Mouse (Mus musculus) right cerebral cortex, postnatal 25 days (tissue): ENCODE results near the gene Lpar1.
A peak's percentile ranks its signal among the peaks of the same experiment; 100 is the strongest.
"Not testable (repeated sequence)": the region's sequence is repeated elsewhere in the genome, so short reads cannot be mapped to it uniquely, and the experiment has no call there.

Experiments used
- DNase-seq: peaks from one replicate; pipeline ENCODE4 v3.0.0; 2022

Lpar1 gene

DNA sequence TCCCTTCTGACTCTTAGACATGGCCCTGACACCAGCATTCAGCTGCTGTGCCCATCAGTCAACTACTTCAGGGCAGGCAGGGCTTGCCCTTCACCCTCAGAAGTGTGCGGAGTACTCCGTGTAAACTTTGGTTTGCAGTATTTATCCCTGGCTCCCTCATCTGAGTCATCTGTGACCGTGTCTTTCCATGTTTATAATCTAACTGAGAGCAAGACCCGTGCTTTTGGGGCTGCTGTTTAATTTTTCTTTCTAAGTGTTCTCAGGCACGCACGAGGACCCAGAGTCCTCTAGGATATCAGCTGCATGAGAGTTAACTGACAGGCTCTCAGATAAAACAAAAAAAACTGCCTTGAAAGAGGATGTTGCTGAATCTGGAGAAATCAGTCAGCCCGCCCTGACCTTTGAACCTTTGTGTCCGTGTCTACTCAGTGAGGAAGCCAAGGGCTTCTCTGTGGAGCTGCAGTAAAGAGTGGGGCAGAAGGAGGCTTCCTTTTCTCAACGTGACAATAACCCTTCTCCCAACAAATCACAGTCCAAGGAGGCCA, 7.7 kb downstream of the Lpar1 start:
- DNase-seq, result no peak

DNA sequence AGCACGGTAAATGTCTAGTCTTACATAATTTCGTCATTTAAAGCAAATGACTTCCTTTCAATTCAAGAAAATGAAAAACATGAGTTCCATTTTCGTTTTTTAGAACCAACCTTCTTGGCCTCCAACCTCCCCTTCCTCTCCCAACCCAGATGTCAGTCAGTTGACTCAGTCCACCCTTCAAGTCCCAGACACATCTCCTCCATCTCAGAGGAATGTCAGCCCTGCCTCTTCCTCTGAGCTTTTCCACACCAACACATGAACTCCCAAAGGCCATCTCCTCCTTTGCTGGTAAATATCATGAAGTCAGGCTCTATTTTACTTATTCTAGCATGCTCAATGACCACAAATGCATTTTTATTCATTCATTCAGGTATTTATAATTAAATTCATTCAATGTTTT, 10.5 kb downstream of the Lpar1 start:
- no peak for DNase-seq

DNA sequence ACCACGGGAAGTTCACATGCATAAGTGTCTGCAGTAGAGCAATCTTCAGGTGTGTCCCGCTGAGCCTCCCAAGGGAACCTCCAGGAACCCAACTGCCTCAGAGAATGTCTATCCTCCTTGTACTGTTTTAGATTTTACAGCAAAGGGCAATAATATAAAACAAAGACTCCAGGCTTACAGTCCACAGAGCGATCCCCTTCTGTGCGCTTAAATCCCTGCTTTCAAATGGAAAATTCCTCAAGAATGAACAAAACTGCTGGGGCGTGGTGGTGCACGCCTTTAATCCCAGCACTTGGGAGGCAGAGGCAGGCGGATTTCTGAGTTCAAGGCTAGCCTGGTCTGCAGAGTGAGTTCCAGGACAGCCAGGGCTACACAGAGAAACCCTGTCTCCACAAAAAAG, 11.0 kb downstream of the Lpar1 start:
- DNase-seq, result not testable (repeated sequence)

DNA sequence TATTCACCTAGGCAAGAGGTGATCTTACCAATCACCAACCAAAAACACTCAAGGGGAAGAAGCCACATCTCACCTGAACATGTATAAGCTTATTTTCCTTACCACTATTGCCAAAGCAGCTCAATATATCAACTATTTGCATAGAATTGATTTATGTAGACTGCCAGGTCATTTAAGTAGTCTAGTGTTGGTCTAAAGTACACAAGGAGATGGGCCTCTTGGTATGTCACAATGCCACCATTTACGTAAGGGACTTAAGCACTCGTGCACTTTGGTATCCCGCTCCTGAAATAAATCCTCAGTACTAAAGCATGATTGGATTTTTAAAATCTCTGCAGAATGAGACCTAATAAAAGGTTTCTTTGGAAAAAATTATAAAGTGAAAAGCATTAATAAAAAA, 12.9 kb downstream of the Lpar1 start:
- no peak for DNase-seq

DNA sequence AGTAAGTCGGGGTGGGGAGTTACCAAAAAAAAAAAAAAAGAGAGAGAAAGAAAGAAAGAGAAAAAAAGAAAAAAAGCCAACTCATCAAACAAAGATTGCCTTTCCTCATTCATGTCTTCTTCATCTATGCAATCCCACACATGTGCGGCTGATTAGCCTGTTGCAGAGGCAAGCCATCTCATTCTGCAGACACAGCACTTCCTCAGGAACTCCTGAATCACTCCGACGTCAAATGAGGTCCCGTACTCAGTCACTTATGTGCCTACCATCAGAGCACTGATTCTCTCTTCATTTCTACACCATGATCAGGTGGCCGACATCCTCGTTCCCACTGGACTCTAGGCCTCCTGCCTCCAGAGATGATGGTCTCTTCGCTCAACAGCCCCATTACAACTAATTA, 13.3 kb downstream of the Lpar1 start:
- DNase-seq, result no peak

DNA sequence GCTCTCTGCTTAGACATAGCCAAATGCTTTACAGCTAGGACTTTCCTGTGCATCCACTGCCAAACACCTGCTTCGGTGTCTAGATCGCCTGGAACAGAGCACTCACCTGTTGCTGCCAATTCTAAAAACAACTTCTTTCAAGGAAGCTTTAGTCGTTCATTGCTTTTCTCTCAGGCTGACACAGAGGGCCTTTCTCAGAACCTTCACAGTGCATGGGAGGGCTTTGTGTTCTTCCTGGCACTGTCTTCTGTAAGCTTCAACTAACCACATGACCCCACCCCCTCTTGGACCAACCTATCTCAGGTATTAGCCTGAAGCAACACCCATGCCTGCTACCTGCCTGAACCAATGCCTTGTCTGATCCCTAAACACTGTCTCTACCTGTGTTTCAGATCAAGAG, 15.0 kb downstream of the Lpar1 start:
- no peak for DNase-seq

DNA sequence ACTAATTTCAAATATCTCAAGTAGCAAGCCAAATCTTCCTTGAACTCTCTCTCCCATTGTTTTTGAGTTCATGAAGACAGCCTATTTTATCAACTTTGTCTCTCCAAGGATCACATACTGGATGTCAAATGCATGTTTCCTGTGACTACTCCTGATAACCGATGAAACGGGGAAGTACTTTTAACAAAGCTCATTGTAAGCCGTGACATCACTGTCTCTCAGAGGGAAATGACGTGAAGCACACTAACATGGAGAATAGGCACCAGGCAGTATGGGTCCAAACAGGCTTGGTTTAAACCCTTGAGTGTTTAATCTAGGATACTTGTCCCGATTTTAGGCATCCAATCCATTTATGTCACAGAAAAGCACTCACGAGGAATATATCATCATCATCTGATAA, 17.9 kb downstream of the Lpar1 start:
- no peak for DNase-seq

DNA sequence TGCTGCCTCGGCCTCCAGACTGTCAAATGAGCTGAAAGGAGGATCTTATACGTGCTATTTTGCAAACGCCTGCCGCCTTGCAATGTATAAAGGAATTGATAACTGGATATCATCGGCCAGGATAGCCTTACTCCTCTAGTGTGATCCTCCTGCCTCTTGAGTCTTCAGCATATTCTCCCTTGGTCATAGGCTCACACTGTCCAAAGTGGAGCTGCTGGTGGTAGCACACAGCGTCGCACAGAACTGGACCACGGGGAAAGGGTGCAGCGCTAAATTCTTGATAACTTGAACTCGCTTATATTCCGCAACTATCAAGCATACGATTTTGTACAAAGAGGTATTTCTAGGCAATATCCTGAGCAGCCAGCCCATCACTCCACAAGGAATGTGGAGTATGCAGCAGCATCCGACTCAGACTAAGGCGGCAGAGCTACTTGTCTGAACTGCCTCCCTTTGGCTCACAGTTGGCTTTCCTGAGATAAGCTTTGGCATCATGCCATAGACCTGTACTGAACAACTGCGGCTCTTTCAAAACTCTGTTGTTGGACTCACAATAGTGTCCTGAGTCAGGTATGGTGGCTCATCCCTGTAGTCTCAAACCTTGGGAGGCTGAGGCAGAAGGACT, 18.9 kb downstream of the Lpar1 start:
- no peak for DNase-seq

DNA sequence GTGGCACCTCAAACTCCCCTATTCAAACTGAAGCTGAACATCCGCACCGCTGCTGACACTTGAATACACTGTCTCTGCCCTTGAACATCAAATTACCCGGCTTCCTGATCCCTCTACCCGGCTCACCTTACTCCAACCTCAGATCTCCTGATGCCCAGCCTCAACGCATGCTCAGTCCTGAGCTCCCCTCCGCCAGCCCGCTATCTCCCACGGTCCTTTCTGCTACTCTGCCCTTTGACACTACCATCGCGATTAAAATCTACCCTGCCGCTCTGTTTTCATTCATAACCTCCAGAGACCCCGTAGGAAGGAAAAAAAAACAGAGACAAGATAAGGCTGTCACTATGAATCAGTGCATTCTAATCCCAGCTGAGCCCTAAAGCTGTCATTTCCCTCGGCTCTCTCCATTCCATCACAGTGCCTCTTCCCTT, 19.5 kb downstream of the Lpar1 start:
- DNase-seq, result no peak

DNA sequence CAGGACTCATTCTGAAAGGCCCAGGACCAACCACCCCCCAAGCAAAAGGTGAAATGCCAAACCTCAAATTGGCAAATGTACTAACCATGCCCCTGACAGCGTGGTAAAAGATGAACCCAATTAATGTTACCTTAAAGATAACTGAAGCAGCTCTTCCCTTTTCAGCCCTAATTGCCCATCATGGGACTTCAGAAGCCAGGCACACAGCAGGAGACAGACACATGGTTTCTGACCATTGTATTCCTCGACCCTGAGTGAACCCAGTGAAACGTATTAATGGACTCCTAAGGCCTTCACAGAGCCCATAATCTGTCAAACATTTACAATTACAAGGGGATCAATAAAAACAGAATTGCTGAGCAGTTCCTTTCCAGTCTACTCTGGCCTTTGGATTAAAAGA, 20.2 kb downstream of the Lpar1 start:
- no peak for DNase-seq

DNA sequence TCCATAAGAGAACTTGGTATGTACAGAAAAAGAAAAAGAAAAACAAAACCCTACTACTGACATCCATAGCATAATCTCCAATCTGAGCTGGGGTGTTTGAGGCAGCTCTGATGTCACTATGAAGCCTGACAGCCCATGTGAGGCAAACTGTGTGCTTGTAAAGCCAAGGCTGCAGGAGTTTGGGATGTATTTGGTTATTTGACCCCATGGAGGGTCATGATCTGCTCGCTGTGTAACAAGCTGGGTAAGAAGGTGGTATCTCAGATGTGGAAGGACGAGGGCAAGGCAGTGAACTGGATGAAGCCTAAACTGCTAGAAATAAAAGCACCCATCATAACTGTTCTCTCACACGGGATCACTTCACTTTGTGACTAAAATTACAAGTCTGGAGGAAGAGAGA, 21.4 kb downstream of the Lpar1 start:
- no peak for DNase-seq

DNA sequence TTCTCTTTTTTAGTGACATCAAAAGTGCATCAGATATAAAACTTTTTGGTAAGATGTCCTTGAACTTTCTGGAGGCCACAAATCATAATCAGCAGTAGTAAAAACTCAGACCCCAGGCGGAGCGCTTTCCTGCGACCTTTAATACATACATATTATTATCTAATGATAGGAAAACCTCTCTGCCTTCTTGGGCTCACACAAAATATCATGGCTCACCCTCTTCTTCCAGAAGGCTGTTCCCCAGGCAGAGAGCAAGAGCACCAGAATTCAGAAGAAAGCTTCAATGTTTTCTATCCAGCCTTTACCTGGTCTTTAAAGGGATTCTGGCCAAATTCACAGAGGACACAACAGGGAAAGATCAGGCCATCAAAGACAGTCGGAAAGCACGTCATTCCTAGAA, 23.0 kb downstream of the Lpar1 start:
- no peak for DNase-seq

DNA sequence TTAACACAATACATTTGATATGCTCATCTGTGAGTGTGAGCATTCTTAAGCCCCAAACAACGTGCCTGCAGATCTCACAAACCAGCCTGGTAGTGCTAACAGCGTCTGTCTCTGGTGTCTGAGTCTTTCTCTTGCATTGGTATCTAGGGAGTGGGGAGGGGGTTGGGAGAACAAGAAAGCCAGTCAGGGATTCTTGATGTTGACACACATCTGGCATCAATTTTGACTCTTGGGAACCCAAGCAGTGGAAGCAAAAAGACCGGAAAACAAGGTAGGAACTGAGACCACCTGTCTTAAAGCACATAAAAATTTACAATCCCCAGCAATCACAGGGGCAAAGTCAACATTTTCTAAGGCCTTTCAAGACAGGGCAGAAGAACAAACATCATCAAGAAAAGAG, 23.4 kb downstream of the Lpar1 start:
- DNase-seq, result no peak

DNA sequence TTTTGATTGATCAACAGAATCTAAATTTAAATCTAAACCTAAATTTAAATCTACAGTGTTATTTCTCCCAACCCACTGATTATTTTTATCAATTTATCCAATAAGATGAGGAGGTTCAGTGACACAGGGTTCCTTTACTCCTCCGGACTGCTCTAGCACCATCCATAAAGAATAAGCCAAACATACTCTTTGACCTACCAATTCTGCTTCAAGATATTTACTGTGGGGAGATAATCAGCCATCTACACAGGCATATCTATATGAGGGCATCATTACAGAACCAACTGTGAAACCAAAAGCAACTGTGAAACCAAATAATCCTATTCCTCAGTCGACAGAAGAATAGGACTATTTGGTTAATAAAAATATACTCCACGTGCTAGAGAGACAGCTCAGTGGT, 25.8 kb downstream of the Lpar1 start:
- DNase-seq, result no peak

DNA sequence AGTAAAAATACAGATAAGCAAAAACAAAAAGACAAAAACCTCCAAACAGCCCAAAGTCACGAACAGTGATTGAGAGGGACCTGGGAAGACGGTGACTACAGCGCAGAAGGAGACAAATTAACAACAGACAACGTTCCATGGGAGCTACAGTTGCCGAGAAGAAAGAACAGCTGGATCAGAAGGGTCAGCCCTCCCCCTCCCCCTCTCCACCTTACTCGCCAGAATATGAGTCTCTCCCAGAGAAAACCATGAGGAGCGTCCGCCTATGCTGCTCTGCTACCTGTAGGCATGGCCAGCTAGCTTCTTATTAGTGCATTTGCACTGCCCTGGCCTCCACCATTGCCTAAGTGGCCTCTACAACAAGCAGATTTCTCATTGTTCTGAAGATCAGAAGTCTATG, 32.6 kb downstream of the Lpar1 start:
- no peak for DNase-seq

DNA sequence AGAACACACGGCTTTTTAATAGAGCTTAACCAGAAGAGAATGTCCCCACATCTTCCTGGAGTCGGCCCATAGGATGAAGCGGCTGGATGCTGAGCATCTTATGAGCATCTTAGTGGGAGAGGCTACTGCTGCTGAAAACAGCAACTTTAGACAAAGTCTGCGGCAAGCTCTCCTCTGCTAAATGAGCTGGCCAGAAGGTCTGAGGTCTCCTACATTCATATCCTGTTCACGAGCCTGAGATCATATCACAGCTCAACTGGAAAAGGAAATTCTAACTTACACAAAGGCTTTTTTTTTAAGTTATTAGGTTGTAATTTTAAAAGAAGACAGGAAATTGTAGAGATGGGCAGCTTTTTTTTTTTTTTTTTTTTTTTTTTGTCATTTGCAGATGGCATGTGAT, 33.2 kb downstream of the Lpar1 start:
- no peak for DNase-seq

DNA sequence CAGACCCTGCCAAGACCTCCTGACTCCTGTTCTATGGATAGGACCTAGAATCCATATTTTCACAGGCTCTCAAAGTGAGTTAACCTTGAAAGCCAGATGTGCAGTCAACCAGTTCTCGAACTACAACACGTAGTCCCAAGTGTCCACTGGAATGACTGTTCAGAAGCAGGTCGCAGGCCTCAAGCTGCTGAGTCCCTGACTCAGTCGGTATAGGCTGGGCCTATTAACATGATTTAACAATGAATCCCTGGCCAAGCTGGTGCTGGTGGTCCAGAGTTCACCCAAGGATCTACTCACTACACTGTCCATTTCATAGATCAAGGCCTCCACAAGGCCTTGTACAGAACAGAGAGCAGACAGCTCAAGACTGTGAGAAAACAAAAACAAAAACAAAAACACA, 33.8 kb downstream of the Lpar1 start:
- no peak for DNase-seq

DNA sequence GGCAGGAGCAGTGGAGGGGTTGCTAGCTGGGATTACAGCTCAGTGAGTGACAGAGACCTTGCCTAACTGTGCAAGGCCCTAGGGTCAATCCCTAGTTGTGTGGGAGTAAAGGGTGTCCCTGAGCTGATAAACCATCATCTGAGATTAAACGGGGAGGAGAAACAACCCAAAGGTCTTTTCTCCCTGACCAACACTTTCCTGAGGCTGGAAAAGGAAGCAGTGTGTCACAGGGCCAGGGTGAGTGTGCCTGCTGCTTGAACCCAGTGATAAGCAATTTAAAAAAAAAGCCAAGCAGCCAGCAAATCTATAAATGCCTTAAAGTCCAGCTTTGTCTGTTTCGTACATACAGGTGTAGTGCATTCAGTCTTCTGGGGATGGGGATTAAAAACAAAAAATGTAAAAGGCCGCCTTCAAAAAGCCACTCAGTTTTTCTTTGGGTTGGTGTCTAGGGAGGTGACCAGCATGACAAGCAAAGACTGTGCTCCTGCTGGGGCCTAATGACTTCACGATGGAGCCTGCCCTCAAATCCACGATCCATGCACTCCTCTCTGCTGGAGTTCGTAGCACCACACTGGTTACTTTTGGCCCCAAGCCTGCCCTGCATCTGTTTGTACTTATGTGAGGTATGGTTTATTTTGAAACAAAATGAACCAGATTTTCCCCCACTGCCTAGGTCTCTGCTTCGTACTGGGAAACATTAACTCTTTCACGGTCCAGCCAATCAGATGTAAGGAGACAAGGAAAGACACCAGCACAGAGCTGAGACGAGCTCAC, 35.3 kb downstream of the Lpar1 start:
- no peak for DNase-seq

DNA sequence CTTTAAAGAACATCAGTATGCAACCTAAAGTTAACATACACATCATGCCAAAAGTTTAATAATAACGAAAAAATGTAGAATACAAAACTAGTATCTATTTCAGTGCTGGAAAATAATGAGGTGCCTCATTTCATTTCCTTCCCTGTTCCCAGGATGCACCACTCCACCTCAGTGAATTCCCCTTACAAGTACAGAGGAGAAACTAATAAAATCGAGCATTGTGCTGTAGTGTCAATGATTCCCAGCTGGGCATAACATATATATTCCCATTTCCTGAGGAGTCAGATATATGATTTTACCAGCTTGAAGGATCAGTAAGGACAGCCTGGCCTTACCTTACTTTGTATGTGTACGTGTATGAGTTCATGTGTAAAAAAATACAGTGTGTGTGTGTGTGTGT, 36.9 kb downstream of the Lpar1 start:
- DNase-seq, result no peak

DNA sequence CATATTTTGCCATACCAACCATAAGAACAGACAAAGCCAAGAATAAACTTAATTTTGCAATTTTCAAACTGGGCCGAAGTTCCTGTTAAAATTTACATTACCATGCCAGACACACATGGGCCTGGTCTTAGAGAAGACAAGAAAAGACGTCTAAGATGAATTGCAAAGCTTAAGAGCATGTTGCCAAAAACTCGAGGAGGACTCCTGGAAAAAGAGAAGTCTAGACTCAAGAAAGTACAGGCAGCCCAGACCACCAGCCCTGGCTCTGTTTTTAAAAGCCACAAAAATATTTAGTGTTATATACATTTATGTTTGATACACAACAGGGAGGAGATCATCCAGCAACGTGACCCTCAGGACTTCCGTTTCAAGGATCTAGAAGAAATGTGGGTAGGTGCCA, 37.5 kb downstream of the Lpar1 start:
- DNase-seq, result no peak

DNA sequence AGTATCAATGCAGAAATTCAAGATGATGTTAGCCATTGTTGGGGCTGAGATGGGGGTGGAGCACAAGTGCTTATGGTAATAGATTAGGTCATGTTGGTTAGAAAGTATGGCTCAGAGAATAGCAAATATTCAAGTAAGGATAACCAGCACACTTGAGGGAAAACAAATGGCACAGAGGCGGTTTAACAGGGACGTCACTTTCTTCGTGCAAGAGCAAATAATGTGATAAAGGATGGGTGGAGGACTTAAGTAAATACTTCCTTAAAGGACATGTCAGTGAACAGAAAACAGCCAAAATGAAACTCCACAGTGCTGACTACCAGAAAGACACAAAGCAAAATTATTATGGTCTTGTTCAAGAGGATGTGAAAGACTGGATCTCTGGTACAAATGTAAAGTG, 42.1 kb downstream of the Lpar1 start:
- DNase-seq, result no peak

DNA sequence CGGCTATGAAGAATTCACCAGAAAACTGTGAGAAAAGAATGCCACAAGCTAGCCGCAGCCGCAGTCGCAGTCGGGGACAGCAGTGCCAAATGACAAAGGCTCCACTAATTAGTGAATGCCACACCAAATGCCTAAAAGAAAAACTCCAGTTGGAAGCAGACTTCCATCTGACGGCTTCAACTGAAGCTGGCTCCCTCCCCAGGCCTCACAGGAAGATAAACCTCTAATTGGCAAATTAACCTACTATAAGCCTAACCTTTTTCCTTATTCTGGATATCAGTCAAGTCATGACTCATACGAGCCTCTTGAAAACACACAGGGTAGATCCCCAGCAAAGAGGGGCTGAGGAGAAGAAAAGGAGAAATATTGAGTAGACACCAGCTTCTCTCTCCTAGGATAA, 44.9 kb downstream of the Lpar1 start:
- peak; percentile 6 for DNase-seq

DNA sequence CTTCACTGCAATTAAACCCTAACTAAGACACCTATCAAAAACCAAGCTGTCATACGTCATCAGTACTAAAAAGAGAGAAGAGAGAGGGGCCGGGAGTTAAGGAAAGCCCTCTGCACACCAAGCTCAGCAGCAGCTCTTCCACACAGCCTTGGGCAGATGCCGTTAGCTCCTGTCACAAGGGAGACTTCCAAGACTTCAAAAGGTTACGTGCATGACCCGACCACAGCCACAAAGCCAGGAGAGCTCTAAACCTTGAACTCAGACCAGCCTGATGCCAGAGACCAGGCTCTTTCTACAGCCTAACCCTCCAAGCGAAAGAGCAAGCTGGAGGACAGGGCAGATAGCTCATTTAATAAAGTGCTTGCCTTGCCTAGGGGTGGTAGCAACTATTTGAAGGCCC, 46.2 kb downstream of the Lpar1 start:
- DNase-seq, result no peak
